Mouse (Mus musculus) mature B cell (primary cell): ENCODE data around the gene Gpatch2.

Experiments used
- in situ Hi-C: fragments of 300-500 bp; cut with MboI; formaldehyde crosslinking; loops from 2 replicates; pipeline ENCODE4 v1.14.3; 2019

The Gpatch2 gene

GRCm38 (mm10) chr1:187303221-187303620 lies 87.9 kb downstream of the Gpatch2 start:
- in situ Hi-C loops = no loop called here

DNA sequence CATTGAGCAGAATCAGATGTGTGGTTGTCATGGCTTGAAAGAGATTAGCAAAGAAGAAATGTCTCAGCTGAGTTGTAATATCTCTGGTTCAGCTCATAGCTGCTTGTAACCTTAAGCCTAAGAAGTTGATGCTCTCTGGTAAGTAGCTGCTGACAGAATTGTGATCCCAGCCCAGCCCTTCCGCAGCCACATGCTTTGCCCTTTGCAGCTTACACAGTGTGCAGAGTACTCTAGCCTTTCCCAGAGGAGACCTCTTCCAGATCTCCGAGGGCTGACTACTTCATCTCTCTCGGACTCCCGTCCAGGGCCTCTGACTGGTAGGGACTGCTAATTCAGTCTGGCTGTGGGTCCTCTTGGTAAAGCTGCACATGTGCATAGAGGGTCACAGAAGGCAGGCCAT lies 92.0 kb downstream of the Gpatch2 start:
- in situ Hi-C loops = no loop called here

DNA sequence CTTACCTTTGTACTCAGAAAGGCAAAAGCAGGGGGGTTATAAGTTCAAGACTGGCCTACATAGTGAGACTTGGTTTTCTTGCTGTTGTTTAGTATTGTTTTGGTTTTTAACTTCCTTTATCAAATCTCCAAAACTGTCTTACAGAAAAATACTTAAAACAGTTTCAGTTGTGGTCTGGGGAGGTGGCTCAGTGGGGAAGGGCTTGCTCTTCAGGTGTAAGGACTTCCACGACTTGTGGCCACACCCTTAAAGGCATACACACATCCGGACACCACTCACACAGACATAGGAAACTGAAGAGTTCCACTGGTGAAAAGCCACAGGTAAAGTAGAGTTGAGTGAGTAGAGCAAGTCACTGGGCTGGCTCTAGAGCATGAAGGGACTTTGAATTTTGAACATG lies 93.2 kb downstream of the Gpatch2 start:
- in situ Hi-C loops = no loop called here

- in situ Hi-C loops = no loop called here
Measured at GRCm38 (mm10) chr1:187311122-187311521, 95.8 kb downstream of the Gpatch2 start.

GRCm38 (mm10) chr1:187313323-187313722 lies 98.0 kb downstream of the Gpatch2 start:
- in situ Hi-C loops = no loop called here

DNA sequence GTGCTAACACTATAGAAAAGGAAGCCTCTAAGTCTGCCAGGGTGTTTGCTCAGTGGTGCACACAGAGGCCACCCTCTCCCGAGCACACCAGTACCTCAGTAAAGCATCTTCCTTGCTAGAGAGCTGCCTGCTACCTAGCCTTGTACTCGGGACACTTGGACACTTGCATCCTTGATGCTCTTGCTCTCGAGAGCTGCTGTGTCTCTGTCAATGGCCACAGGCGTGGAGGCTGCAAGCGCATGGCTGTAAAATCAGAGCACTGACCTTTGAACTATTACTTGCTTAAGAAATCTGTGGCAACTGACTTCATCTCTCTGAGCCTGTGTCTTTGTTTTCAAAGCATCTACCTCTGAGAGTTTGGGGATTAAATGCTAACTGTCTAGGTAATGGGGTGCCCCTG lies 98.5 kb downstream of the Gpatch2 start:
- in situ Hi-C loops = no loop called here

GRCm38 (mm10) chr1:187314516-187314915 lies 99.2 kb downstream of the Gpatch2 start:
- in situ Hi-C loops = no loop called here

- in situ Hi-C loops = no loop called here
Measured at GRCm38 (mm10) chr1:187315821-187316220, 100.5 kb downstream of the Gpatch2 start.

- in situ Hi-C loops = no loop called here
Measured at GRCm38 (mm10) chr1:187316555-187316954, 101.2 kb downstream of the Gpatch2 start.

GRCm38 (mm10) chr1:187321814-187322213 lies 106.5 kb downstream of the Gpatch2 start:
- in situ Hi-C loops = no loop called here

DNA sequence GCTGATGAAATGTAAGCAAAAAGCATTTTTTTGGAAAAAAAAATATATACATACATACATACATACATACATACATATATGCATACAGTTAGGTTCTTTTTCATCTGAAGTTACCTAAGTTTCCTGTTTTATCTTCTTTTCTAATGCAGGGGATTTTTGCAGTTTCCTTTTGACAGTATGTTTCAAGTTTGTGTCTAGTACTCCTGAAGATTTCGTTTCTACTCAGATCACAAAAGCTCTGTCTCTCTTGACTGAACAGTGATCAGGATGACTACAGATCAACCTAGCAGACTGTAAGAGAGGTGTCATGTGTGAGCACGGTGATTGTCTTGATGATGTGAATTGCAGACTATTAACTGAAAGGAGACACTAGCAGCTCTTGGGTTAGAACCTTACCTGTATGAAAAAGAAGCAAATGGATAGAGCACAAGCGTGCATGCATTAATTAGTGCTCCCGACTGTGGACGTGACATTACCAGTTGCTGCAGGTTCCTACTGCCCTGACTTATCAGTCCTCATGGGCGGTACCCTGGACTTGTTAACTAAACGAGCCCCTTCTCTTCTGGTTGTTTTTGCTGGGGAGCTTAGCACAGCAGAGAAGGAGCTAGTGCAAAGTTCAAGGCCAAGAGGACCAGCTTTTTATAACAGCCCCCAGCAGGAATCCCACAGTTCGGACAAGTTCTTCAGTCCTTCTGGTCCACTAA lies 107.3 kb downstream of the Gpatch2 start:
- in situ Hi-C loops = no loop called here

- in situ Hi-C loops = no loop called here
Measured at GRCm38 (mm10) chr1:187323209-187323589, 107.9 kb downstream of the Gpatch2 start.

- in situ Hi-C loops = no loop called here
Measured at GRCm38 (mm10) chr1:187342551-187342950, 127.2 kb downstream of the Gpatch2 start.

- in situ Hi-C loops = no loop called here
Measured at GRCm38 (mm10) chr1:187345156-187345555, 129.8 kb downstream of the Gpatch2 start.

- in situ Hi-C loops = no loop called here
Measured at GRCm38 (mm10) chr1:187346923-187347322, 131.6 kb downstream of the Gpatch2 start.

DNA sequence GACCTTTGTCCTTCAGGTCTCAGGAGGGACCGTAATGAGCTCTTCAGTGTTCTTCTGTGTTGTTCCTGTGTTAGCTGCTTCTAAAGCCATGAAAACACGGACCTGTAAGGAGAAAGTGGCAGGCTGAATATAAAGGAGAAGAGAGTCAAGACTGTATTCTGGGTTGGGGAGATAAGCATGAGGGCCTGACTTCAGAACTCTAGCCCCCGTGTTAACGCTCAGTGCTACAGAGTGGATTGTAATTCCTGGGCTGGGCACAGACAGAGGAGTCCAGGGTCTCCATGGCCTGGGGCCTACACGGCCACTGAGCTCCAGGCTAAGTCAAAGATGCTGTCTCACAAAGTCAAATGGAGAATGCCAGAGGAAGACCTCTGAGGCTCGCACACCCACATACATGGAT lies 132.3 kb downstream of the Gpatch2 start:
- in situ Hi-C loops = no loop called here

- in situ Hi-C loops = no loop called here
Measured at GRCm38 (mm10) chr1:187348053-187348820, 132.9 kb downstream of the Gpatch2 start.

DNA sequence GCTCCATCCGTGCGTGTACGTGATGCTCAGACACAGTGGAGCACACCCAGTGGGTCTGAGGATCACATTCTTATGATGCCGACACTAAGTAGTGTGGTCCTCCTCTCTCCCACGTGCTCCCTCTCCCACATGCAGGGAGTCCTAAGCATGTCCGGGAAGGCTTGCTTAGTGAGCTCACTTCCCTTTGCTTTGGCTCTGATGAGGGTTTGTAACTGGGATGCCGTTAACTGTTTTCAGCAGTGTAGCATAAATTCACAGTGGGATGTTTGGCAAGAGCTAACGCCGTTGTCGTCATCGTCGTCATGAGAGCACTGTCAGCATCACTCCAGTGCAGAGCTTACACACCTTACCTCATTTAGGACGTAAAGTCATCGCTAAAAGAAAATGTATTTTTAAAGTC lies 133.6 kb downstream of the Gpatch2 start:
- in situ Hi-C loops = no loop called here

DNA sequence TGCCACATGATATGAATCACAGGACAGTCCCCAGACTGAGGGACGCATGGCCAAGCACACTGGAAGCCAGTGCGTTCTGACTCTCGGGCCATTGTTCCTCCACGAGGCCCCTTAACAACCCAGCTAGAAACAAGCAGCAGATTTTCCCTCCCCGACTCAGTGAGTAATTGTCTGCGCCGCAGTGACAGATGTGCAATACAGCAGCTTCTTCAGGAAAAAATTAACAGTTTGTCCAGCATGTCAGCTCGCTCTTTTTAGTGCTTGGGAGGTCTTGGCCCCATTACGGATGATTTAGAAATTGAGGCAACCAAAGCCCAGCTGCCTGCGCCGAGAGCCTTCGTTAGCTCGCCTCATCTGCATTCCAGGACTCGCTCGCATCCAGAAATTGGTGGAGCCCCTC lies 140.9 kb downstream of the Gpatch2 start:
- in situ Hi-C loops = no loop called here

DNA sequence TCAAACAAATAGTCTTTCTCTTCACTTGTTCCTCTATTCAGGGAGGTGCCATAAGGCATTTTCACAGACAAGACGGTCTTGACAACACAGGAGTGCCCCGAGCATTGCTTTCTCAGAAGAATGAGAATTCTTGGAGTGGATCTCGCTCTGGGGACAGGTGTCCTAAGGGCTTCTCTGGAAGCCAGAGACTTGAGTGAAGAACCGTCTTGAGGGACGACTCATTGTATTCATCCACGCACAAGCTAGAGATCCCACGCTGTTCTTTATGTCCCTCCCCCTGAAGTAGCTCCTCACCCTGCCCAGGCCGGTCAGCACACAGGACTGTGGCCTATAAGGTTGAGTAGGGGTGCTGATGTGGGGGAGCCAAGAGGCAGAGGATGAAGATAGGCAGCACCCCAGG lies 141.6 kb downstream of the Gpatch2 start:
- in situ Hi-C loops = no loop called here

GRCm38 (mm10) chr1:187360240-187360639 lies 144.9 kb downstream of the Gpatch2 start:
- in situ Hi-C loops = no loop called here

GRCm38 (mm10) chr1:187362536-187362935 lies 147.2 kb downstream of the Gpatch2 start:
- in situ Hi-C loops = no loop called here

GRCm38 (mm10) chr1:187365424-187365823 lies 150.1 kb downstream of the Gpatch2 start:
- in situ Hi-C loops = no loop called here
